Mouse (Mus musculus): ENCODE results near the gene Ucp3.

Ucp3 gene

DNA sequence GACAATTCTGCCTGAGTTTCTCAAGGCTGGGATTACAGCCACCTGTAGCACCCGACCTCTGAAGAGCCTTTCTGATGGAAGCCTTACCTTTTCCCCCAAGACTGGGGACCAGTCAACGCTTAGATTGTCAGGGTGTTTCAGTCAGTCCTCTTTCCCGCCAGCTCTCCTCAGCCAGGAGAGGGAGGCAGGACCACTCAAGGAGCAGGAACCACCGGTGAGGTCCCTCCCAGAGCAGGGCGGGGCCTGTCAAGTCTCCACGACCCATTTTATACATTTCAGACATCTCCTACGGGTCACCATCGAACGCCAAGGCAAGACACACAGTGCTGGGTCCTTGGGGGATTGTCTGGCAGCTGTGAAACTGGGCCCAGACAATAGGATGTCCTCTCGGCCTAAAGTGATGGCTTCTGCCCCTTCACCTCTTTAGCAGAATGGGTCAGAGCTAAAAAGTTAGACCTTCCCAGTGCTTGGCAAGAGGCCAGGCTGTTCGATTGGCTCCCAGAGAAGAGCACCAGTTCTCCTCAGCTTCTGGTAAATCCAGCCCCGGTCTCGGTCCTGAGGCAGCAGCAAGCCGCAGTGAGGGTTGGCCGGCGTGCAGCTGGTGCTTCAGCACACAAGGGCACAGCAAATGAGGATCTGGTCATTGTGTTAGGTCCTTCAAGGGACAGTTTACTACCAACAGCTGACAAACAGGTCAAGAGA is 27.6 kb downstream of the Ucp3 start:
- no peak for DNase-seq (ENCODE audit: low spot score in 2 of 2)

DNA sequence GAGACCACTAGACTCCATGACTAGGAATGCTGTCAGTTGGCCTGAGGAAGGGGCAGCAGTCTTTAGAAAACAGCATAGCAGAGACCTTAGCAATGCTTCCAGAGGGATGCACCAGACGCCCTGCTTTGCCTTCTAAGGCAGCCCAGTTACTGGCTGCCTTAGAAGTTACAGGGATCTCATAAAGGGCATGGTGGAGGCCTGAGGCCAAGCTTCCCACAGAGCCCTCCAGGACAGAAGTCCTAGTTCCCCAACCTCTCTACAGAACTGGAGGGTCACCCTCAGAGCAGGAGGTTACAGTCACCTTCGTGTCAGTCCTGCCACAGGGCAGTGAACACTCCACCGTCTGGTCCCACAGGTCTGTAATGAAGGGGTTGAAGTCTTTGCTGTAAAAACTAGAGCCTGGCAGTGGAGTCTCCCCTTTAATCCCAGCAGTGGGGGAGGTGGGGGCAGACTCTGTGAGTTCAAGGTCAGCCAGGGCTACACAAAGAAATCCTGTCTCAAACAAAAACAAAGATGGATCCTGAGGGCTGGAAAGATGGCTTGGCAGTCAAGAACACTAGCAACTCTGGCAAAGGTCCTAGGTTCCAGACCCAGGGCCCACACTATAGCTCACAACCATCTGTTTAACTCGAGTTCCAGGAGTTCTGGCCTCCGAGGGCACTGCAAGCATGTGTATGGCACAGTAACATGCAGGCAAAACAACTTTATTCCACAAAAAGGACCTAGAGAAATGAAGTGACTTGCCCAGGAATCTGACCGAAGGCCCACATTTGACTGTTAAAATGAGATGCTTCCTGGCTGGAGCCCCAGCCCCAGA is 28.4 kb downstream of the Ucp3 start:
- no peak for DNase-seq (ENCODE audit: low spot score in 2 of 2)

- no peak for DNase-seq (ENCODE audit: low spot score in 2 of 2)
Observed at GRCm38 (mm10) chr7:100501844-100502373, 29.1 kb downstream of the Ucp3 start.

DNA sequence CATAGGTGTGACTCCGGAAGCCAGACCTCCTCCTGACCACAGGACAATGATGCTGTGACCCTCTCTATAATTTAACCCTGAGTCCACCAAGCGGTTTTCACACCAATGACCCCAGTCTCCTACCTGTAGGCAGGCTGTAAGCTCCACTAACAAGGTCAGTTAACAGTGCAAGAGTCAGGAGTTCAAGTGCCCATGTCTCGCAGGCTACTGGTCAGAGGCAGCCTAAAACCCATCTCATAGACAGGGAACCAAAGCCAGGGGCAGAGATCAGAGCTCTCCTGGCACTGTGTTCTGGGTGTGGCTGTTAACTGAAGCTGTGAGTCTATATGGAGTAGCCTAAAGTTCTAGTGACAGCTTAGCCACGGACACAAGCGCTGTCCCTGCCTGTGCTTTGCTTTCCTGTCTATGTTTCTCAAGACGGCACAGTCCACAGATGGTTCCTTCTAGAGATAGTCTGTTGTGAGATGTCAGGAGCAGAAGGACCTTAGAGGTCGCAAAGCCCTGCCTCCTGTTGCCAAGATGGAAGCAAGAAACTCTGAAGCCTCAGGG is 29.7 kb downstream of the Ucp3 start:
- no peak for DNase-seq (ENCODE audit: low spot score in 2 of 2)

DNA sequence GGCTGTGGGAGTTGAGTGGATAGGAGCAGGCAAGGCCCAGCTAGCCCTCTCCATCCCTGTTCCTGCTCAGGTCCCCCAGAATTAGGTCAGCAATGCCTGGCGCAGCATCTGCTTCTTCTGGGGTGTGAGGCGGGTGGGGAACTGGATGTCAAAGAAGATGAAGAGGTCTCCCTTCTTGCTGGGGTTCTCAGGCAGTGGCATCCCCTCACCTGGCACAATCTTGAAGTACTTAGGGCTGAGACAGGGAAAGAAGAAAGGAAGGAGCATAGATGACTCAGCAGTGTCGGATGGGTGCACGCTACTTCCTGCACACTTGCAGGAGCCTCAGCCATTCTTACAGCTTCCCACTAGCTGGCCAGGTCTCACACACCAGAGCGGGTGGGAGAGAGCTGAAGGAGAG is 30.3 kb downstream of the Ucp3 start:
- DNase-seq (ENCODE audit: low spot score in 2 of 2): no peak

- no peak for DNase-seq (ENCODE audit: low spot score in 2 of 2)
Observed at GRCm38 (mm10) chr7:100504740-100505487, 32.1 kb downstream of the Ucp3 start.

- DNase-seq (ENCODE audit: low spot score in 2 of 2): no peak
Observed at GRCm38 (mm10) chr7:100506494-100506893, 33.7 kb downstream of the Ucp3 start.

GRCm38 (mm10) chr7:100508670-100509069 is 35.9 kb downstream of the Ucp3 start:
- DNase-seq (ENCODE audit: low spot score in 2 of 2): no peak

- no peak for DNase-seq (ENCODE audit: low spot score in 2 of 2)
Observed at GRCm38 (mm10) chr7:100511602-100512001, 38.8 kb downstream of the Ucp3 start.

- no peak for DNase-seq (ENCODE audit: low spot score in 2 of 2)
Observed at GRCm38 (mm10) chr7:100514573-100514972, 41.8 kb downstream of the Ucp3 start, which contains the start of gene Dnajb13. Gene Dnajb13 (minus strand): TSS chr7:100514960.

DNA sequence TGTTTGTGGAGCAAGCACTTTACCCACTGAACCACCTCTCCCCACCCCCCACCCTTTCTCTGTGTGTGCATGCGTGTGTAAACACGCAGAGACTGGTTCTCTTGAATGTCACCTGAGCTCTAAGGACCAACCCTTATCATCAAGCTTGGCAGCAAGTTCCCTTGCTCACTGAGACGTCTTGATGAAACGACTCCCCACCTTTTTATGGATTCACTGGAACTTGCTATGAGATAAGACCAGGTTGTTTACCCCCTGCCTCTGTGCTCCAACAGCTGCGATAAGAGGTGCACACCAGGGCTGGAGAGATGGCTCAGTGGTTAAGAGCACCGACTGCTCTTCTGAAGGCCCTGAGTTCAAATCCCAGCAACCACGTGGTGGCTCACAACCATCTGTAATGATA is 47.4 kb downstream of the Ucp3 start:
- no peak for DNase-seq (ENCODE audit: low spot score in 2 of 2)

- peak; percentile 43 to 44 for DNase-seq (ENCODE audit: low spot score in 2 of 2)
Observed at GRCm38 (mm10) chr7:100520663-100521285, 48.0 kb downstream of the Ucp3 start.

DNA sequence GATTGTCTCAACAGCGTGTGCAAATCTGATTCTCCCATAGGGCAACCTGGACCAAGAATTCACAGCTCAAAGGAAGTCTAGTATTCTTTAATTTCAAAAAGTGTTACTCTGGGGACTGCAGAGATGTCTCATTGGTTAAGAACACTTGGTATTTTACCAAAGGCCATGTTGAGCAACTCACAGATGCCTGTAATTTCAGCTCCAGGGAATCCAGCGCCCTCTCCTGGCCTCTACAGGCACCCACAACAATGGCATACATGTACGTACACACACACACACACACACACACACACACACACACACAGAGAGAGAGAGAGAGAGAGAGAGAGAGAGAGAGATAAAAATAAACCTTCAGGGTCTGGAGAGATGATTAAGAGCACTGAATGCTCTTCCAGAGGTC is 49.4 kb downstream of the Ucp3 start:
- no peak for DNase-seq (ENCODE audit: low spot score in 2 of 2)

- DNase-seq (ENCODE audit: low spot score in 2 of 2): no peak
Observed at GRCm38 (mm10) chr7:100524669-100525068, 51.9 kb downstream of the Ucp3 start.

- no peak for DNase-seq (ENCODE audit: low spot score in 2 of 2)
Observed at GRCm38 (mm10) chr7:100530766-100531165, 58.0 kb downstream of the Ucp3 start.

- DNase-seq (ENCODE audit: low spot score in 2 of 2): no peak
Observed at GRCm38 (mm10) chr7:100533503-100533902, 60.7 kb downstream of the Ucp3 start.

GRCm38 (mm10) chr7:100534216-100534615 is 61.4 kb downstream of the Ucp3 start:
- DNase-seq (ENCODE audit: low spot score in 2 of 2): no peak

DNA sequence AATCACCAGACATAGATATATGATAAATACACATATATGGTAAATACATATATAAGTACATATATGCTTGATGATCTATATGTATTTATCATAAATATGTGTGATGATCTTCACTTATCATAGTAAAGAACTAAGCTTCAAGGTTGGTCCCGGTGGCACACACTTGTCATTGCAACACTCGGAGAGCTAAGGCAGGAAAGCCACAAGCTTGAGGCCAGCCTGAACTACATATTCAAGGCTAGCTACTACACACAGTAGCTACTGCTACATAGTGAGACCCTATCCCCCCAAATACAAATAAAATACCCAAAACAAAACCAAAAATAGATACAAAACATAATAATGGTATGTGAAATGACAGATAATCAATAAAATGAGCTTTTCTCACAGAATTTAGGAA is 63.0 kb downstream of the Ucp3 start:
- no peak for DNase-seq (ENCODE audit: low spot score in 2 of 2)
